In the genomic region with DNA sequence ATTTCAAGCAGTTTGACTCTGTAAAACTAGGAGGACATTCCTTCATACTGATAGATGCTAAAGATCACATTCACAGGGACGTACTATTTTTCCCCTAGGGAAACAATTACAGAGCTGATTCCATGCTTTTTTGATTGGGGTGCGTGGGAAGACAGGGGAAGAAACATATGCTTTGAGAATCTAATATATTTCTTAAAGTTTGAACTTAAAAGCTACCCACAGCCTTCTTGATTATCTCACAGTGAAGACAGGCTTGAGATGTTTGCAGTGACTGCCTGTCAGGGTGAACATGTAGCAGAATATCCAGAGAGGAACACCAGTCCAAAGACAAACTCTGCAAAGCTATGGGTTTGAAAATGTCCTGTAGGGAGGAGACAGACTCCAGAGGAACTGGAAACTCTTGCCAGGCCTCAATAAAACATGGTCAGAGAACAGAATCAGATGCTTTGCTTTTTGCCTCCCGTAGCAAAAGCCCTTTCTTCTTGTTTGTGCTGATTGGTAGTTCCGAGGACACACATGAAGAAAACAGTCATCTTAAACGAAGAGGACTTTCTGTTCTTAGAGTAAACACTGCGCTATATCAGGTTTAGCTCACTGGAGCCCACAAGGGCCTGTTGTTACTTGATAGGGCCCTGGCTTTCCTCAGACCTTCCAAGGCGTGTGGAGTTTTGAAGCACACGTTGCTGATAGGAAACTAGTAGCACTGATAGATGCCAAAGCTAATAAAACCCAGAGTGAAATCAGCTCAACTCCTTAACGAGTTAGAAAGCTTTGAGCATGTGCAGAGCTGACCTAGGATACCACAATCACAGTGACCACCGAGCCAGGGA, we compare ENCODE assay signal across 22 mouse cellular contexts.
DNase-seq lines count a peak whose midpoint lies in the region; ATAC-seq lines count a peak whose summit lies in the region.
"Had no signal": no experiment of that assay in that cellular context is flagged by ENCODE, and none has a peak within 500 bp of the region (broad histone marks: within the 10 kb centered on the region; RNA-seq: fewer than 3 reads in every experiment).

No protein-coding gene starts in this region.

- no peak overlapping the region for H3K4me2 ChIP-seq in heart, embryonic 14.5 days (ENCODE audit: low read length)
- no peak overlapping the region for H3K4me2 ChIP-seq in intestine, embryonic 15.5 days (replicated peaks)
- H3K4me2 ChIP-seq: forebrain, embryonic 13.5 days; hindbrain, embryonic 12.5 days; midbrain, embryonic 13.5 days had no signal

- no peak overlapping the region for H3K4me3 ChIP-seq in heart, embryonic 14.5 days (ENCODE audit: control insufficient read depth in 1 of 2, insufficient read depth in 1 of 2, low read depth in 1 of 2, low read length in 2 of 2)
- no peak overlapping the region for H3K4me3 ChIP-seq in embryonic facial prominence, embryonic 10.5 days
- no peak overlapping the region for H3K4me3 ChIP-seq in intestine, embryonic 15.5 days (replicated peaks)
- H3K4me3 ChIP-seq: forebrain, embryonic 13.5 days; hindbrain, embryonic 12.5 days; midbrain, embryonic 13.5 days; myocyte had no signal

- H3K9ac ChIP-seq in heart, embryonic 14.5 days (ENCODE audit: low read length) = 0 out of 2 replicates have a peak overlapping the region, but pooled peaks have one; percentile 8
- H3K9ac ChIP-seq in intestine, embryonic 15.5 days = no peak overlapping the region
- H3K9ac ChIP-seq: forebrain, embryonic 13.5 days; hindbrain, embryonic 12.5 days; midbrain, embryonic 13.5 days had no signal

- no peaks in the 10 kb centered on the region for H3K36me3 ChIP-seq in heart, embryonic 14.5 days (ENCODE audit: control insufficient read depth, insufficient read depth, low read length)
- no peaks in the 10 kb centered on the region for H3K36me3 ChIP-seq in embryonic facial prominence, embryonic 10.5 days (replicated peaks)
- H3K36me3 ChIP-seq in intestine, embryonic 15.5 days = no peaks in the 10 kb centered on the region
- H3K36me3 ChIP-seq: hindbrain, embryonic 12.5 days; midbrain, embryonic 13.5 days had no signal

- ATAC-seq in heart, embryonic 14.5 days (ENCODE audit: insufficient number of reproducible peaks, insufficient read depth, low FRiP score, low read depth) = 0 out of 2 replicates have a peak, but pooled peaks have one; percentile 59
- peak; percentile 59; the same call in 1 of the 2 replicates for ATAC-seq in intestine, embryonic 15.5 days
- ATAC-seq: forebrain, embryonic 13.5 days; midbrain, embryonic 13.5 days had no signal

- WGBS in heart, embryonic 14.5 days = 17% methylated on average over 10 of the region's 10 CpGs
- 59% methylated on average over 10 of the region's 10 CpGs for WGBS in embryonic facial prominence, embryonic 10.5 days
- 38% methylated on average over 10 of the region's 10 CpGs for WGBS in intestine, embryonic 15.5 days

- H3K27ac ChIP-seq in heart, embryonic 14.5 days (replicated peaks in 1 of 2; ENCODE audit: control insufficient read depth in 1 of 2, insufficient read depth in 1 of 2, low read depth in 2 of 2, low read length in 2 of 2) = peak overlapping the region; percentile 6 to 11; a peak in 2 of 4 replicates
- no peak overlapping the region for H3K27ac ChIP-seq in embryonic facial prominence, embryonic 10.5 days (replicated peaks)
- H3K27ac ChIP-seq in intestine, embryonic 15.5 days = no peak overlapping the region
- H3K27ac ChIP-seq: forebrain, embryonic 13.5 days; hindbrain, embryonic 12.5 days; midbrain, embryonic 13.5 days had no signal

- no peaks in the 10 kb centered on the region for H3K9me3 ChIP-seq in heart, embryonic 14.5 days (ENCODE audit: control insufficient read depth, low read length)
- no peaks in the 10 kb centered on the region for H3K9me3 ChIP-seq in embryonic facial prominence, embryonic 10.5 days
- no peaks in the 10 kb centered on the region for H3K9me3 ChIP-seq in intestine, embryonic 15.5 days
- H3K9me3 ChIP-seq: forebrain, embryonic 13.5 days; hindbrain, embryonic 12.5 days; midbrain, embryonic 13.5 days had no signal

- H3K4me1 ChIP-seq in heart, embryonic 14.5 days (ENCODE audit: control insufficient read depth in 2 of 2, insufficient read depth in 2 of 2, low read length in 2 of 2) = peaks cover 2 to 13% of the 10 kb centered on the region in 2 experiments
- H3K4me1 ChIP-seq in embryonic facial prominence, embryonic 10.5 days = peaks cover 18% of the 10 kb centered on the region
- no peaks in the 10 kb centered on the region; the same call in 1 of the 2 replicates for H3K4me1 ChIP-seq in intestine, embryonic 15.5 days (replicated peaks)
- H3K4me1 ChIP-seq: forebrain, embryonic 13.5 days; hindbrain, embryonic 12.5 days; midbrain, embryonic 13.5 days had no signal

- no peaks in the 10 kb centered on the region for H3K27me3 ChIP-seq in heart, embryonic 14.5 days (ENCODE audit: control insufficient read depth, insufficient read depth, low read length)
- no peaks in the 10 kb centered on the region for H3K27me3 ChIP-seq in embryonic facial prominence, embryonic 10.5 days (replicated peaks; ENCODE audit: low read depth, poor library complexity, severe bottlenecking)
- no peaks in the 10 kb centered on the region for H3K27me3 ChIP-seq in intestine, embryonic 15.5 days (replicated peaks)
- H3K27me3 ChIP-seq: CH12.LX; forebrain, embryonic 13.5 days; hindbrain, embryonic 12.5 days; midbrain, embryonic 13.5 days had no signal

- DNase-seq in embryo, embryonic 11 days = peak; percentile 23
- DNase-seq in embryo, embryonic 9.5 days (ENCODE audit: extremely low spot score) = no peak
- no peak for DNase-seq in heart, adult 9 months (ENCODE audit: low spot score in 2 of 2)
- DNase-seq in embryonic facial prominence, embryonic 10.5 days (ENCODE audit: low spot score) = peak; percentile 50
- DNase-seq in spleen, postnatal 36 days (ENCODE audit: low spot score in 2 of 2) = no peak
- no peak for DNase-seq in cerebellum, postnatal 25 days
- DNase-seq: adrenal gland, postnatal 14 days; cerebellum, adult 2 months; gastrocnemius, postnatal 25 days; kidney, adult 2 months; kidney, postnatal 4 days; layer of hippocampus, postnatal 36 days; lung, postnatal 36 days; right cerebral cortex, adult 18-20 months; thymus, adult 18-20 months had no signal

Comparison
In these comparisons a context has a peak if more than half of its experiments do, and no peak if none do; other contexts are left out.
1. DNase-seq: peak in embryo, embryonic 11 days (single experiment) and embryonic facial prominence, embryonic 10.5 days (single experiment); none in embryo, embryonic 9.5 days (single experiment), heart, adult 9 months (0 of 2), spleen, postnatal 36 days (0 of 2) and cerebellum, postnatal 25 days (0 of 2).
2. H3K27ac ChIP-seq: peak in heart, embryonic 14.5 days (2 of 2); none in embryonic facial prominence, embryonic 10.5 days (single experiment) and intestine, embryonic 15.5 days (single experiment).